Mouse (Mus musculus) bone marrow, adult 2 months (tissue): ENCODE data around the gene Dgcr2. TPM values are rescaled to one million over a fixed set of nuclear protein-coding genes. Genes with fewer than 3 reads are reported as not detected.
A peak's percentile ranks its signal among the peaks of the same experiment; 100 is the strongest.

Source experiments
- H3K27ac ChIP-seq: fragments of 200-500 bp; 2 replicates; pipeline ENCODE4 v1.5.1; 2012; ENCODE audit warnings: low read depth, mild to moderate bottlenecking, control low read depth, inconsistent platforms, low read length; ENCODE audit not compliant: control insufficient read depth, poor library complexity, insufficient read depth
- H3K4me1 ChIP-seq: fragments of 200-500 bp; 2 replicates; pipeline ENCODE4 v1.6.1; 2011; ENCODE audit warnings: low read length; ENCODE audit not compliant: control insufficient read depth, insufficient read depth
- H3K4me3 ChIP-seq: fragments of 200-500 bp; replicated peaks from 2 replicates; pipeline ENCODE3; 2011; ENCODE audit warnings: mild to moderate bottlenecking, low read depth, low read length, control low read depth; ENCODE audit not compliant: control insufficient read depth
- CTCF ChIP-seq: fragments of 200-500 bp; IDR thresholded peaks from 2 replicates; pipeline ENCODE4 v1.5.1; 2011; ENCODE audit warnings: low read length, control low read depth; ENCODE audit not compliant: control insufficient read depth, insufficient read depth
- POLR2A ChIP-seq: fragments of 200-500 bp; IDR thresholded peaks from 2 replicates; pipeline ENCODE4 v1.6.1; 2011; ENCODE audit warnings: low read depth, mild to moderate bottlenecking, control low read depth, low read length, borderline replicate concordance; ENCODE audit not compliant: control insufficient read depth
- WGBS: fragments of 180-500 bp; shearing (Covaris S2); methylation state at CpG from one replicate; pipeline ENCODE4 v1.1.7; 2018; 5-methylcytosine and 5-hydroxymethylcytosine counted together
- polyA plus RNA-seq: library from polyadenylated mRNA; stranded (reverse); fragments of >200 nt; gene quantifications from 2 replicates; pipeline ENCODE4 v1.2.4, GENCODE M21; 2011; ENCODE audit warnings: low replicate concordance; ENCODE audit not compliant: missing spikeins, insufficient read depth, insufficient read length

The Dgcr2 gene
- polyA plus RNA-seq, 1 experiment: 22.4 TPM

- H3K27ac ChIP-seq: no peak overlapping the region
- 66% methylated on average over 4 of the region's 4 CpGs for whole genome bisulfite sequencing
- no peaks in the 10 kb centered on the region; the same call in 1 of the 2 replicates for H3K4me1 ChIP-seq
- TF ChIP-seq CTCF: no peak
- TF ChIP-seq POLR2A: no peak
- no peak overlapping the region for H3K4me3 ChIP-seq
Measured at GRCm38 (mm10) chr16:17872995-17873394, 25.4 kb downstream of the Dgcr2 start.

DNA sequence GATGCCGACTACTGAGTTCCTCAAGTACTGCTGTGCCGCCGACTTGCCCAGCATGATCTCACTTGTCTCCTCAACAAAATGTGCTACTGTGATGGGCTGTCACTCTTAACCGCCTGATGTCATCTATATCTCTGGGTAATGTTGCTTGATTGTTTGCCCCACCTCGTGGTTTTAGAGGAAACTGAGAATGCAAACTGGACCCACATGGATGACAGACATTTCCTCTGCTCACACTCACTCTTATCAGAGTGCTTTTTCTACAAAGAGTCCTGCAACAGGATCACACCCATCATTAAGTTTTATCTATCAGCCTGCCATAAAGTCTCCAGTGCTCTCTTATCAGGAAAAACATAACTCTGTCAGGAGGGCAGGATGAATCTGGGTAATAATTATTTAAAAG lies 27.1 kb downstream of the Dgcr2 start:
- TF ChIP-seq POLR2A (no peak), CTCF (no peak)
- 50% methylated on average over 5 of the region's 5 CpGs for WGBS
- no peak overlapping the region for H3K27ac ChIP-seq
- H3K4me1 ChIP-seq: no peaks in the 10 kb centered on the region; the same call in 1 of the 2 replicates
- H3K4me3 ChIP-seq: no peak overlapping the region

- no peak overlapping the region for H3K27ac ChIP-seq
- peaks cover 2% of the 10 kb centered on the region for H3K4me1 ChIP-seq
- 66% methylated on average over 6 of the region's 6 CpGs for WGBS
- TF ChIP-seq POLR2A: no peak
- TF ChIP-seq CTCF: no peak
- H3K4me3 ChIP-seq: no peak overlapping the region
Measured at GRCm38 (mm10) chr16:17865770-17866169, 32.6 kb downstream of the Dgcr2 start.

DNA sequence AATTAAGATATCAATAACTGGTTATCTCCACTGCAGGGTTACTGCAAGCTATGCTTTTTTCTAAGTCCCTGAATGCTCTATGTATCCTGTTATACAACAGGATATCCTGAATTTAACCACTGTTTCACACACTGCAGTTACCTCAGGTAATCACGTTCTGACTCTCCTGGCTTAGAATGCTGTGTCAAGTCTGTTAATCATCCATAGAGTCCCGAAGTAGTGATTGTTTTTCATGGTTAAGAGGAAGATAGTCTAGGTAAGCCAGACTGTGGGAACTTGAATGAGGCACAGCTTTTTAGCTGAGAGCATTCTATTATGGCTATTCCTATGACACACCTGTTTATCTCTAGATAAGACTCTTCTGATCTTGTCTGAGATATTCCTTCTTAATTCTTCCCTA lies 33.1 kb downstream of the Dgcr2 start:
- TF ChIP-seq CTCF (no peak), POLR2A (no peak)
- Histone ChIP-seq H3K27ac (no peak overlapping the region), H3K4me3 (no peak overlapping the region), H3K4me1 (peaks cover 2% of the 10 kb centered on the region)
- WGBS: 12% methylated on average over 2 of the region's 2 CpGs

DNA sequence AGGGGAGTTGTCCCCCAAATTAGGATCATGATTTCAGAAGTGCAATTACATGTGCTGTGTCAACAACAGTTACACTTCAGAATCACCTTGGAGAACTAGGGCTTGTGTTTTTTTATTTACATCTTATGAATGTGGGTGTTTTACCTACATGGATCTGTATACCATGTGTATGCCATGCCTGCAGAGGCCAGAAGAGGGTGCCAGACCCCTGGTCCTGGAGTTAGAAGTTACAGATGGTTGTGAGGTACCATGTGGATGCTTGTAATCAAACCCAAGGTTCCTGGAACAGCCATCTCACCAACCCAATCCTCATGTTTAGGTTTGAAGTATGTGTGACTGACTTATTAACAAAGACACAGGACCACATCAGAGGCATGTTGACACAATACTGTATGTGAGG lies 39.8 kb downstream of the Dgcr2 start:
- Histone ChIP-seq H3K4me1 (no peaks in the 10 kb centered on the region), H3K27ac (no peak overlapping the region), H3K4me3 (no peak overlapping the region)
- TF ChIP-seq CTCF (peak; percentile 61), POLR2A (no peak)

DNA sequence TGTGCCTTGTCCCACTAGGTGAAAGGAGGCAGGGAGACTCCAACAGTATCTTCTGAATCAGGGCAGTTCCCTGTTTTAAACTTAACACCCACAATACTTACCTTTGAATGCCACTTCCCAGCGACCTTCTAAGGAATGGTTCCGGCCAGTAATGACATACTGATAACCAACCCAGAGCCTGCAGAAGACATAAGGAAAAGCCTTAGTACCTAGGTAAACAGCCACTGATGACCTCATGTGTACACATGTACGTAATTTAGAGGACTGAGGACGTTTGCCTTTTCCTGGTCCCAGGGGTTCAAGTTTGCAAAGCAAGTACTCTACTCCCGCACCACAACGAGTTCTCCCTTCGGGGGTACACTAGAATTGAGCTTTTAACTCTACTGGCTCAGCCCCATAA lies 41.2 kb downstream of the Dgcr2 start:
- WGBS: 90% methylated on average over 7 of the region's 7 CpGs
- Histone ChIP-seq H3K27ac (no peak overlapping the region), H3K4me1 (no peaks in the 10 kb centered on the region), H3K4me3 (no peak overlapping the region)
- TF ChIP-seq CTCF: no peak

- H3K27ac ChIP-seq: no peak overlapping the region
- WGBS: 81% methylated on average over 2 of the region's 2 CpGs
- no peak for TF ChIP-seq POLR2A
- TF ChIP-seq CTCF: no peak
- H3K4me3 ChIP-seq: no peak overlapping the region
- no peaks in the 10 kb centered on the region for H3K4me1 ChIP-seq
Measured at GRCm38 (mm10) chr16:17853263-17853662, 45.1 kb downstream of the Dgcr2 start.

DNA sequence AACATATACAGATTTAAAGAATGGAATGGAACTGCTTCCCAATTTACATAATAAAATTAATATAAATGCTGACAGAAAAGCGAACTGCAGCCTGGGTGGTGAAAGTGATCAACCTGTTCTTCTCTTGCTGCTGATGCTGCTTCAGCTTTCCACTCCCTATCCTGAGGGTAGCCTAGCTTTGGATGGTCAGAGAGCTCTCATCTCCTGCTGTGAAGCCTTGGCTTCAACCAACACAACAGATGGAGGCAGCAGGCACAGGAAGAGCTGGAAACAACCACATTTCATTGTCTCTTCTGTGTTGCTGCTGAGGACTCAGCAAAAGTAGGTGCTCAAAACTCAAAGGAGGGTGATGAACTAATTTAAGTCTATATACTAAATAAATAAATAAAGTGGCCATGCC lies 46.5 kb downstream of the Dgcr2 start:
- no peaks in the 10 kb centered on the region for H3K4me1 ChIP-seq
- no peak overlapping the region for H3K27ac ChIP-seq
- TF ChIP-seq CTCF (no peak), POLR2A (no peak)
- H3K4me3 ChIP-seq: no peak overlapping the region
- 86% methylated on average over 1 of the region's 1 CpGs for WGBS

GRCm38 (mm10) chr16:17851331-17851730 lies 47.0 kb downstream of the Dgcr2 start:
- Histone ChIP-seq H3K27ac (no peak overlapping the region), H3K4me1 (no peaks in the 10 kb centered on the region), H3K4me3 (no peak overlapping the region)
- 95% methylated on average over 5 of the region's 5 CpGs for WGBS
- TF ChIP-seq POLR2A (no peak), CTCF (no peak)
